Mouse (Mus musculus) hindlimb bud, embryonic 11.5 days (tissue): Measurements from ENCODE around the gene Cacna1a.

ENCODE experiments used
- DNase-seq: peaks from one replicate; pipeline ENCODE4 v3.0.0-alpha.2; 2012; ENCODE audit warnings: low read depth, low spot score; ENCODE audit errors: extremely low spot score

Gene Cacna1a

GRCm38 (mm10) chr8:84634849-84635304 lies 246.6 kb downstream of the Cacna1a start:
- DNase-seq = no peak

- DNase-seq = no peak
These were observed 247.3 kb downstream of the Cacna1a start for GRCm38 (mm10) chr8:84635397-84636050.

GRCm38 (mm10) chr8:84636051-84636691 lies 247.9 kb downstream of the Cacna1a start:
- DNase-seq = no peak

GRCm38 (mm10) chr8:84637946-84638554 lies 249.8 kb downstream of the Cacna1a start:
- DNase-seq = no peak

GRCm38 (mm10) chr8:84638555-84639161 lies 250.4 kb downstream of the Cacna1a start:
- DNase-seq = no peak

GRCm38 (mm10) chr8:84639162-84640009 lies 251.1 kb downstream of the Cacna1a start:
- DNase-seq = no peak

GRCm38 (mm10) chr8:84640010-84640588 lies 251.9 kb downstream of the Cacna1a start:
- no peak for DNase-seq

- DNase-seq = no peak
These were observed 252.5 kb downstream of the Cacna1a start for GRCm38 (mm10) chr8:84640617-84641294.

- no peak for DNase-seq
These were observed 253.5 kb downstream of the Cacna1a start for GRCm38 (mm10) chr8:84641578-84642361.

- DNase-seq = no peak
These were observed 254.8 kb downstream of the Cacna1a start for GRCm38 (mm10) chr8:84643019-84643418.

GRCm38 (mm10) chr8:84646800-84647199 lies 258.6 kb downstream of the Cacna1a start:
- no peak for DNase-seq

- DNase-seq = no peak
These were observed 259.2 kb downstream of the Cacna1a start for GRCm38 (mm10) chr8:84647461-84647901.

GRCm38 (mm10) chr8:84650213-84650612 lies 262.0 kb downstream of the Cacna1a start:
- DNase-seq = no peak

GRCm38 (mm10) chr8:84653092-84653631 lies 264.9 kb downstream of the Cacna1a start:
- no peak for DNase-seq

GRCm38 (mm10) chr8:84654597-84654996 lies 266.4 kb downstream of the Cacna1a start:
- no peak for DNase-seq

GRCm38 (mm10) chr8:84655336-84656190 lies 267.3 kb downstream of the Cacna1a start:
- DNase-seq = no peak

- no peak for DNase-seq
These were observed 267.9 kb downstream of the Cacna1a start for GRCm38 (mm10) chr8:84656191-84656525.

- no peak for DNase-seq
These were observed 268.4 kb downstream of the Cacna1a start for GRCm38 (mm10) chr8:84656641-84657126.
